Mouse (Mus musculus): Measurements from ENCODE around the gene Atp6ap1l.

GRCm38 (mm10) chr13:90840530-90841212 is 64.5 kb downstream of the Atp6ap1l start:
- peak; percentile 96 for TF ChIP-seq CTCF (IDR thresholded peaks at IDR 0.05)
- TF ChIP-seq EP300 (IDR thresholded peaks at IDR 0.05), result no peak

All from lung, postnatal 0 days (tissue).